Comparison of ENCODE assay signal across 23 mouse cellular contexts in genomic region chr17:8838252-8838651, GRCm38 (mm10).
DNase-seq lines count a peak whose midpoint lies in the region; ATAC-seq and TF ChIP-seq lines count a peak whose summit lies in the region.
"Had no signal": no experiment of that assay in that cellular context is flagged by ENCODE, and none has a peak within 500 bp of the region (broad histone marks: within the 10 kb centered on the region; RNA-seq: fewer than 3 reads in every experiment).

No protein-coding gene starts in this region.

- H3K4me1 ChIP-seq in heart, postnatal 0 days (ENCODE audit: control insufficient read depth, insufficient read depth) = no peaks in the 10 kb centered on the region
- H3K4me1 ChIP-seq in heart, embryonic 10.5 days = peaks cover 7% of the 10 kb centered on the region; the same call in 1 of the 2 replicates
- no peaks in the 10 kb centered on the region for H3K4me1 ChIP-seq in lung, embryonic 14.5 days (ENCODE audit: insufficient read depth)
- peaks cover 3% of the 10 kb centered on the region; the same call in 1 of the 2 replicates for H3K4me1 ChIP-seq in lung, postnatal 0 days (ENCODE audit: insufficient read depth, low read depth, low read length)
- H3K4me1 ChIP-seq in MEL (ENCODE audit: control insufficient read depth in 1 of 2, insufficient read depth in 2 of 2, low read length in 2 of 2) = peaks cover 0 to 6% of the 10 kb centered on the region in 2 experiments; a peak in 3 of 4 replicates
- H3K4me1 ChIP-seq: embryonic facial prominence, embryonic 12.5 days had no signal

- H3K79me2 ChIP-seq in MEL (ENCODE audit: control insufficient read depth, insufficient read depth, low read length, poor library complexity) = no peaks in the 10 kb centered on the region

- no peak for DNase-seq in heart, postnatal 0 days (ENCODE audit: low spot score)
- no peak for DNase-seq in heart, embryonic 10.5 days (ENCODE audit: low spot score)
- peak; percentile 34 for DNase-seq in lung, embryonic 14.5 days
- no peak for DNase-seq in lung, postnatal 0 days (ENCODE audit: low spot score)
- peak; percentile 3 for DNase-seq in MEL (ENCODE audit: low read depth, low spot score)
- peak; percentile 45 to 55 for DNase-seq in kidney, postnatal 25 days
- no peak for DNase-seq in spleen, adult 12 weeks (ENCODE audit: low spot score)
- DNase-seq: cerebellum, adult 8-10 months; gastrocnemius, postnatal 36 days; lung, postnatal 36 days; right cerebral cortex, adult 18-20 months; thymus, postnatal 25 days had no signal

- TF ChIP-seq CTCF in heart, postnatal 0 days (IDR thresholded peaks at IDR 0.05; ENCODE audit: low read depth) = no peak
- no peak for TF ChIP-seq CTCF in lung, embryonic 14.5 days (IDR thresholded peaks at IDR 0.05; ENCODE audit: low read depth)
- no peak for TF ChIP-seq CTCF in lung, postnatal 0 days (IDR thresholded peaks at IDR 0.05)
- no peak for TF ChIP-seq CTCF in MEL (IDR thresholded peaks at IDR 0.05 in 2 of 3, conservative IDR thresholded peaks at IDR 0.05 in 1 of 3; ENCODE audit: control insufficient read depth in 1 of 3, insufficient read depth in 1 of 3, low read depth in 2 of 3, low read length in 3 of 3, poor library complexity in 1 of 3, severe bottlenecking in 1 of 3)

- no peaks in the 10 kb centered on the region for H3K36me3 ChIP-seq in heart, postnatal 0 days (replicated peaks; ENCODE audit: control insufficient read depth, insufficient read depth, low read length)
- H3K36me3 ChIP-seq in heart, embryonic 10.5 days = no peaks in the 10 kb centered on the region
- H3K36me3 ChIP-seq in lung, embryonic 14.5 days (ENCODE audit: insufficient read depth) = no peaks in the 10 kb centered on the region
- H3K36me3 ChIP-seq in lung, postnatal 0 days (ENCODE audit: insufficient read depth, low read length) = no peaks in the 10 kb centered on the region
- no peaks in the 10 kb centered on the region for H3K36me3 ChIP-seq in MEL (ENCODE audit: control insufficient read depth in 1 of 2, insufficient read depth in 2 of 2, low read length in 2 of 2)
- H3K36me3 ChIP-seq: embryonic facial prominence, embryonic 12.5 days; heart, embryonic 12.5 days; limb, embryonic 13.5 days; liver, embryonic 15.5 days; midbrain, embryonic 12.5 days; neural tube, embryonic 13.5 days had no signal

- no peak overlapping the region for H3K4me3 ChIP-seq in heart, postnatal 0 days (ENCODE audit: low read depth, low read length)
- H3K4me3 ChIP-seq in heart, embryonic 10.5 days = no peak overlapping the region
- no peak overlapping the region for H3K4me3 ChIP-seq in lung, embryonic 14.5 days (ENCODE audit: low read depth, low read length)
- H3K4me3 ChIP-seq in lung, postnatal 0 days (ENCODE audit: low read depth, low read length) = no peak overlapping the region
- no peak overlapping the region for H3K4me3 ChIP-seq in MEL (ENCODE audit: control insufficient read depth in 1 of 2, insufficient read depth in 1 of 2, low read depth in 2 of 2, low read length in 2 of 2)
- H3K4me3 ChIP-seq: embryonic facial prominence, embryonic 12.5 days; erythroblast, embryonic 14.5 days; heart, embryonic 12.5 days; limb, embryonic 13.5 days; liver, embryonic 15.5 days; midbrain, embryonic 12.5 days; neural tube, embryonic 13.5 days had no signal

- H3K27me3 ChIP-seq in heart, postnatal 0 days (ENCODE audit: control insufficient read depth, insufficient read depth, low read length) = no peaks in the 10 kb centered on the region
- H3K27me3 ChIP-seq in heart, embryonic 10.5 days (ENCODE audit: insufficient read depth, poor library complexity, severe bottlenecking) = no peaks in the 10 kb centered on the region
- no peaks in the 10 kb centered on the region for H3K27me3 ChIP-seq in lung, embryonic 14.5 days (ENCODE audit: insufficient read depth, low read length)
- H3K27me3 ChIP-seq in lung, postnatal 0 days (replicated peaks; ENCODE audit: insufficient read depth, low read length) = no peaks in the 10 kb centered on the region
- H3K27me3 ChIP-seq in MEL (ENCODE audit: control insufficient read depth in 1 of 2, insufficient read depth in 2 of 2, low read length in 2 of 2) = no peaks in the 10 kb centered on the region; a peak in 1 of 4 replicates
- H3K27me3 ChIP-seq: embryonic facial prominence, embryonic 12.5 days; heart, embryonic 12.5 days; limb, embryonic 13.5 days; liver, embryonic 15.5 days; midbrain, embryonic 12.5 days; neural tube, embryonic 13.5 days had no signal

- no peak for ATAC-seq in heart, postnatal 0 days (ENCODE audit: insufficient read depth, low read depth)
- no peak for ATAC-seq in lung, embryonic 14.5 days (ENCODE audit: insufficient read depth)
- ATAC-seq in lung, postnatal 0 days = no peak
- ATAC-seq in erythroid progenitor cell, adult 5-6 weeks (replicated peaks; ENCODE audit: low FRiP score, poor library complexity, severe bottlenecking) = no peak
- ATAC-seq: forebrain, embryonic 14.5 days; Patski had no signal

- H3K27ac ChIP-seq in heart, postnatal 0 days (ENCODE audit: low read depth) = 0 out of 2 replicates have a peak overlapping the region, but pooled peaks have one; percentile 11
- no peak overlapping the region for H3K27ac ChIP-seq in heart, embryonic 10.5 days
- H3K27ac ChIP-seq in lung, embryonic 14.5 days (ENCODE audit: low read depth) = no peak overlapping the region
- no peak overlapping the region for H3K27ac ChIP-seq in lung, postnatal 0 days (ENCODE audit: low read length)
- H3K27ac ChIP-seq in MEL (ENCODE audit: control insufficient read depth, low read depth, low read length) = no peak overlapping the region
- H3K27ac ChIP-seq: embryonic facial prominence, embryonic 12.5 days; hindbrain, embryonic 14.5 days; limb, embryonic 13.5 days; liver, embryonic 15.5 days; midbrain, embryonic 12.5 days; neural tube, embryonic 13.5 days had no signal

- 43% methylated on average over 8 of the region's 8 CpGs for WGBS in heart, postnatal 0 days
- WGBS in heart, embryonic 10.5 days = 42% methylated on average over 8 of the region's 8 CpGs
- WGBS in lung, embryonic 14.5 days = 43% methylated on average over 8 of the region's 8 CpGs
- 46% methylated on average over 8 of the region's 8 CpGs for WGBS in lung, postnatal 0 days

- no peak overlapping the region for H3K4me2 ChIP-seq in heart, postnatal 0 days (ENCODE audit: low read depth, low read length)
- H3K4me2 ChIP-seq in lung, embryonic 14.5 days = no peak overlapping the region
- H3K4me2 ChIP-seq in lung, postnatal 0 days (replicated peaks; ENCODE audit: low read depth, low read length) = no peak overlapping the region
- H3K4me2 ChIP-seq: embryonic facial prominence, embryonic 12.5 days; heart, embryonic 12.5 days; hindbrain, embryonic 14.5 days; limb, embryonic 13.5 days; liver, embryonic 15.5 days; midbrain, embryonic 12.5 days; neural tube, embryonic 13.5 days had no signal

- TF ChIP-seq POLR2A in MEL (IDR thresholded peaks at IDR 0.05; ENCODE audit: control insufficient read depth in 1 of 2, insufficient read depth in 1 of 2, low read depth in 1 of 2, low read length in 2 of 2, poor library complexity in 1 of 2) = no peak

- H3K9me3 ChIP-seq in heart, postnatal 0 days (replicated peaks; ENCODE audit: control insufficient read depth, low read length) = no peaks in the 10 kb centered on the region
- no peaks in the 10 kb centered on the region for H3K9me3 ChIP-seq in heart, embryonic 10.5 days
- no peaks in the 10 kb centered on the region for H3K9me3 ChIP-seq in lung, embryonic 14.5 days (ENCODE audit: low read depth, low read length)
- no peaks in the 10 kb centered on the region for H3K9me3 ChIP-seq in lung, postnatal 0 days (ENCODE audit: low read length)
- H3K9me3 ChIP-seq in MEL (replicated peaks; ENCODE audit: insufficient read depth, low read length) = no peaks in the 10 kb centered on the region
- H3K9me3 ChIP-seq: embryonic facial prominence, embryonic 12.5 days; heart, embryonic 12.5 days; limb, embryonic 13.5 days; liver, embryonic 15.5 days; midbrain, embryonic 12.5 days; neural tube, embryonic 13.5 days had no signal

- H3K9ac ChIP-seq in heart, postnatal 0 days (replicated peaks; ENCODE audit: low read depth, low read length) = no peak overlapping the region
- H3K9ac ChIP-seq in lung, embryonic 14.5 days = no peak overlapping the region
- H3K9ac ChIP-seq in lung, postnatal 0 days (replicated peaks; ENCODE audit: low read depth) = no peak overlapping the region
- H3K9ac ChIP-seq in MEL (ENCODE audit: control insufficient read depth, low read depth, low read length, poor library complexity, severe bottlenecking) = no peak overlapping the region
- H3K9ac ChIP-seq: embryonic facial prominence, embryonic 12.5 days; heart, embryonic 12.5 days; hindbrain, embryonic 14.5 days; limb, embryonic 13.5 days; liver, embryonic 15.5 days; midbrain, embryonic 12.5 days; neural tube, embryonic 13.5 days had no signal

- no peak for TF ChIP-seq EP300 in heart, postnatal 0 days (IDR thresholded peaks at IDR 0.05; ENCODE audit: low read depth)
- TF ChIP-seq EP300 in lung, postnatal 0 days (IDR thresholded peaks at IDR 0.05) = no peak
- no peak for TF ChIP-seq EP300 in MEL (IDR thresholded peaks at IDR 0.05; ENCODE audit: low read depth in 1 of 2, low read length in 2 of 2)

- TF ChIP-seq RAD21 in MEL (IDR thresholded peaks at IDR 0.05; ENCODE audit: low read depth, low read length) = no peak

TF ChIP-seq in MEL, 35 proteins besides CTCF, POLR2A, EP300 and RAD21:
- TF ChIP-seq USF1 (IDR thresholded peaks at IDR 0.05; ENCODE audit: low read depth, low read length) (no peak), BHLHE40 (IDR thresholded peaks at IDR 0.05; ENCODE audit: borderline replicate concordance, low read depth, low read length) (no peak), ZMIZ1 (IDR thresholded peaks at IDR 0.05; ENCODE audit: low read depth, low read length) (no peak), ETS1 (IDR thresholded peaks at IDR 0.05; ENCODE audit: low read depth, low read length) (no peak), MAZ (IDR thresholded peaks at IDR 0.05; ENCODE audit: low read depth, low read length) (no peak), ZKSCAN1 (IDR thresholded peaks at IDR 0.05; ENCODE audit: low read depth, low read length) (no peak)
TF ChIP-seq in MEL: peak in this region for 0.

Comparison
In these comparisons a context has a peak if more than half of its experiments do, and no peak if none do; other contexts are left out.
1. DNase-seq: peak in lung, embryonic 14.5 days (single experiment), MEL (single experiment) and kidney, postnatal 25 days (2 of 2); none in heart, postnatal 0 days (single experiment), heart, embryonic 10.5 days (single experiment), lung, postnatal 0 days (single experiment) and spleen, adult 12 weeks (single experiment).